23 mouse cellular contexts compared by ENCODE assay signal in genomic region chr5:25536451-25536850, GRCm38 (mm10). TPM values are rescaled to one million over a fixed set of nuclear protein-coding genes. Genes with fewer than 3 reads are reported as not detected.
A peak's percentile ranks its signal among the peaks of the same experiment; 100 is the strongest.
DNase-seq lines count a peak whose midpoint lies in the region; TF ChIP-seq lines count a peak whose summit lies in the region.
"Had no signal": no experiment of that assay in that cellular context is flagged by ENCODE, and none has a peak within 500 bp of the region (broad histone marks: within the 10 kb centered on the region; RNA-seq: fewer than 3 reads in every experiment).

No protein-coding gene starts in this region.

- H3K27me3 ChIP-seq in heart, embryonic 10.5 days (ENCODE audit: insufficient read depth, poor library complexity, severe bottlenecking) = no peaks in the 10 kb centered on the region
- H3K27me3 ChIP-seq in heart, adult 2 months (ENCODE audit: control insufficient read depth, insufficient read depth, low read length) = no peaks in the 10 kb centered on the region
- H3K27me3 ChIP-seq in small intestine, adult 2 months (ENCODE audit: control insufficient read depth, insufficient read depth, low read length) = no peaks in the 10 kb centered on the region
- H3K27me3 ChIP-seq in cerebellum, adult 2 months (ENCODE audit: control insufficient read depth, insufficient read depth, low read length) = no peaks in the 10 kb centered on the region
- H3K27me3 ChIP-seq: embryonic facial prominence, embryonic 13.5 days; forebrain, embryonic 12.5 days; heart, embryonic 13.5 days had no signal

- TF ChIP-seq POLR2A in heart, adult 2 months (IDR thresholded peaks at IDR 0.05; ENCODE audit: insufficient read depth, low read depth, low read length) = no peak
- TF ChIP-seq POLR2A in small intestine, adult 2 months (IDR thresholded peaks at IDR 0.05; ENCODE audit: low read depth, low read length) = no peak
- no peak for TF ChIP-seq POLR2A in cerebellum, adult 2 months (IDR thresholded peaks at IDR 0.05; ENCODE audit: borderline replicate concordance, insufficient read depth, low read length)

- peak; percentile 28 for DNase-seq in heart, embryonic 10.5 days (ENCODE audit: low spot score)
- no peak for DNase-seq in heart, adult 2 months
- no peak for DNase-seq in ES-E14 (ENCODE audit: low read depth, low spot score)
- DNase-seq in frontal cortex, postnatal 25 days (ENCODE audit: low spot score in 2 of 2) = no peak
- no peak for DNase-seq in cerebellum, adult 2 months
- DNase-seq in adrenal gland, postnatal 14 days = no peak
- DNase-seq: cerebellum, adult 8-10 months; cerebellum, postnatal 25 days; forebrain, postnatal 0 days; gastrocnemius, adult 2 months; gastrocnemius, postnatal 36 days; heart, adult 18-20 months; heart, postnatal 36 days; kidney, adult 2 months had no signal

- H3K79me2 ChIP-seq in heart, adult 2 months (replicated peaks; ENCODE audit: control insufficient read depth, insufficient read depth, low read length) = no peaks in the 10 kb centered on the region

- no peaks in the 10 kb centered on the region for H3K9me3 ChIP-seq in heart, embryonic 10.5 days
- no peaks in the 10 kb centered on the region for H3K9me3 ChIP-seq in ES-E14 (ENCODE audit: control insufficient read depth, insufficient read depth, low read depth, low read length)

- WGBS in heart, embryonic 10.5 days = 52% methylated on average over 2 of the region's 2 CpGs
- WGBS in heart, adult 2 months = 65% methylated on average over 2 of the region's 2 CpGs
- 69% methylated on average over 2 of the region's 2 CpGs for WGBS in small intestine, adult 2 months
- WGBS in cerebellum, adult 2 months = 87% methylated on average over 2 of the region's 2 CpGs

- no peak for TF ChIP-seq EP300 in heart, adult 2 months (IDR thresholded peaks at IDR 0.05; ENCODE audit: insufficient read depth, low read depth, low read length)

- no peak overlapping the region for H3K4me3 ChIP-seq in heart, embryonic 10.5 days
- no peak overlapping the region for H3K4me3 ChIP-seq in heart, adult 2 months
- peak overlapping the region; percentile 47 to 54; a peak in 3 of 4 replicates for H3K4me3 ChIP-seq in ES-E14 (ENCODE audit: insufficient read depth in 1 of 2, low read depth in 1 of 2, low read length in 2 of 2, poor library complexity in 1 of 2, severe bottlenecking in 1 of 2)
- no peak overlapping the region for H3K4me3 ChIP-seq in small intestine, adult 2 months (ENCODE audit: low read depth, low read length)
- H3K4me3 ChIP-seq in cerebellum, adult 2 months (replicated peaks; ENCODE audit: insufficient read depth, low read depth, low read length) = no peak overlapping the region
- H3K4me3 ChIP-seq: embryonic facial prominence, embryonic 13.5 days; forebrain, embryonic 12.5 days; gastrocnemius, adult 2 months; heart, embryonic 13.5 days had no signal

- no peaks in the 10 kb centered on the region for H3K36me3 ChIP-seq in heart, embryonic 10.5 days
- no peaks in the 10 kb centered on the region for H3K36me3 ChIP-seq in heart, adult 2 months (ENCODE audit: control insufficient read depth, insufficient read depth, low read length)
- H3K36me3 ChIP-seq in ES-E14 (ENCODE audit: control insufficient read depth, insufficient read depth, low read length, poor library complexity, severe bottlenecking) = no peaks in the 10 kb centered on the region
- no peaks in the 10 kb centered on the region for H3K36me3 ChIP-seq in small intestine, adult 2 months (ENCODE audit: control insufficient read depth, insufficient read depth, low read length)
- H3K36me3 ChIP-seq: embryonic facial prominence, embryonic 13.5 days; forebrain, embryonic 12.5 days; heart, embryonic 13.5 days had no signal

- no peak for TF ChIP-seq CTCF in heart, adult 2 months (IDR thresholded peaks at IDR 0.05)
- TF ChIP-seq CTCF in small intestine, adult 2 months (IDR thresholded peaks at IDR 0.05; ENCODE audit: extremely low read depth, insufficient read length, insufficient replicate concordance, low read depth, low read length) = no peak
- TF ChIP-seq CTCF in cerebellum, adult 2 months (IDR thresholded peaks at IDR 0.05; ENCODE audit: borderline replicate concordance, insufficient read depth, low read depth, low read length) = no peak

- no peak overlapping the region for H3K27ac ChIP-seq in heart, embryonic 10.5 days
- H3K27ac ChIP-seq in heart, adult 2 months = no peak overlapping the region
- H3K27ac ChIP-seq in ES-E14 (ENCODE audit: insufficient read depth, low read depth, low read length, poor library complexity, severe bottlenecking) = peak overlapping the region; percentile 86; the same call in 1 of the 2 replicates
- peak overlapping the region; percentile 84 for H3K27ac ChIP-seq in small intestine, adult 2 months (ENCODE audit: insufficient read depth, low read depth, low read length)
- H3K27ac ChIP-seq in cerebellum, adult 2 months (ENCODE audit: insufficient read depth, low read length) = no peak overlapping the region
- H3K27ac ChIP-seq: embryonic facial prominence, embryonic 13.5 days; forebrain, embryonic 12.5 days; gastrocnemius, adult 2 months; heart, embryonic 13.5 days had no signal

- H3K9ac ChIP-seq in heart, adult 2 months (ENCODE audit: low read depth, low read length) = no peak overlapping the region
- no peak overlapping the region; the same call in 1 of the 2 replicates for H3K9ac ChIP-seq in ES-E14 (ENCODE audit: insufficient read depth, low read depth, low read length, poor library complexity, severe bottlenecking)
- H3K9ac ChIP-seq: embryonic facial prominence, embryonic 13.5 days; forebrain, embryonic 12.5 days; forebrain, postnatal 0 days; heart, embryonic 13.5 days had no signal

- peaks cover 3% of the 10 kb centered on the region; the same call in 1 of the 2 replicates for H3K4me1 ChIP-seq in heart, embryonic 10.5 days
- no peaks in the 10 kb centered on the region for H3K4me1 ChIP-seq in heart, adult 2 months (ENCODE audit: control insufficient read depth, insufficient read depth, low read length)
- peaks cover 14 to 18% of the 10 kb centered on the region in 2 experiments for H3K4me1 ChIP-seq in ES-E14 (ENCODE audit: control insufficient read depth in 2 of 2, insufficient read depth in 2 of 2, low read length in 2 of 2, poor library complexity in 1 of 2)
- H3K4me1 ChIP-seq in small intestine, adult 2 months (ENCODE audit: control insufficient read depth, insufficient read depth, insufficient read length, low read length) = peaks cover 8% of the 10 kb centered on the region
- no peaks in the 10 kb centered on the region for H3K4me1 ChIP-seq in cerebellum, adult 2 months (ENCODE audit: control insufficient read depth, insufficient read depth, low read length)
- H3K4me1 ChIP-seq: forebrain, embryonic 12.5 days had no signal

- intact Hi-C loops in heart, adult 2 months (cut with DNase I) = no loop called here

- in situ Hi-C loops in ES-E14 (cut with MboI; ENCODE audit: low sequenced_read_pairs in 2 of 2, unreplicated experiment in 2 of 2) = no loop called here

TF ChIP-seq in ES-E14, 5 proteins besides CTCF, POLR2A, EP300 and RAD21:
- TF ChIP-seq CHD2 (IDR thresholded peaks at IDR 0.05; ENCODE audit: low read depth, low read length) = no peak
- no peak for TF ChIP-seq HCFC1 (IDR thresholded peaks at IDR 0.05; ENCODE audit: borderline replicate concordance, insufficient read depth, low read length)
- TF ChIP-seq ZNF384 (IDR thresholded peaks at IDR 0.05; ENCODE audit: low read depth, low read length) = 0 out of 2 replicates have a peak, but pooled peaks have one; percentile 24
- TF ChIP-seq MAFK (IDR thresholded peaks at IDR 0.05; ENCODE audit: insufficient read depth, low read depth, low read length) = no peak
- no peak for TF ChIP-seq ZC3H11A (IDR thresholded peaks at IDR 0.05; ENCODE audit: borderline replicate concordance, low read depth, low read length)

RNA-seq across cellular contexts. Expression of gene Cct8l1, which starts 20.6 kb away (rescaled TPM):
- 0.14 TPM in 1 of 2 replicates, not detected in the other for polyA plus RNA-seq in heart, embryonic 10.5 days (2016; fragmentation: Nextera tagmentation; extraction: Ambion mirVana)
- under 1 TPM in 1 of 2 experiments, not detected in 1; 0.18 TPM for total RNA-seq in heart, adult 2 months (2021)
- 0.06 and 0.18 TPM in 2 replicates for polyA plus RNA-seq in heart, adult 2 months (2012; rRNA removed)
- 0.21 and 0.22 TPM in 2 replicates for total RNA-seq in ES-E14 (2012; rRNA removed)
- not detected in 2 replicates for polyA plus RNA-seq in small intestine, adult 2 months (2012; rRNA removed)
- 0.13 TPM in 1 of 2 replicates, not detected in the other for polyA plus RNA-seq in cerebellum, adult 2 months (2012; rRNA removed)
- total RNA-seq in adrenal gland, postnatal 14 days (2021) = not detected in 2 replicates
- total RNA-seq: adrenal gland, adult 2 months; forebrain, postnatal 0 days; MEL had no signal
- polyA plus RNA-seq: adrenal gland, adult 2 months; C2C12; embryonic facial prominence, embryonic 13.5 days; forebrain, postnatal 0 days; heart, embryonic 13.5 days; heart, postnatal 0 days; hindbrain, embryonic 11.5 days had no signal

RNA-seq across cellular contexts. Expression of gene Kmt2c, which starts 37.9 kb away (rescaled TPM):
- polyA plus RNA-seq in heart, embryonic 10.5 days (2016; fragmentation: Nextera tagmentation; extraction: Ambion mirVana) = 8.5 and 10.5 TPM in 2 replicates
- total RNA-seq in heart, adult 2 months (2021) = 10 to 100 TPM; 43.0 to 44.0 TPM
- polyA plus RNA-seq in heart, adult 2 months (2012; rRNA removed) = 11.6 and 18.0 TPM in 2 replicates
- total RNA-seq in ES-E14 (2012; rRNA removed) = 50.6 and 56.7 TPM in 2 replicates
- polyA plus RNA-seq in small intestine, adult 2 months (2012; rRNA removed) = 5.1 and 9.3 TPM in 2 replicates
- polyA plus RNA-seq in cerebellum, adult 2 months (2012; rRNA removed) = 56.3 and 60.0 TPM in 2 replicates
- total RNA-seq in adrenal gland, postnatal 14 days (2021) = 54.3 and 55.9 TPM in 2 replicates

Comparison
In these comparisons a context has a peak if more than half of its experiments do, and no peak if none do; other contexts are left out.
1. H3K27ac ChIP-seq: peak in ES-E14 (single experiment) and small intestine, adult 2 months (single experiment); none in heart, embryonic 10.5 days (single experiment), heart, adult 2 months (single experiment) and cerebellum, adult 2 months (single experiment).
2. H3K4me3 ChIP-seq: peak in ES-E14 (2 of 2); none in heart, embryonic 10.5 days (single experiment), heart, adult 2 months (single experiment), small intestine, adult 2 months (single experiment) and cerebellum, adult 2 months (single experiment).